ENCODE assay signal across 13 mouse cellular contexts in the genomic region with DNA sequence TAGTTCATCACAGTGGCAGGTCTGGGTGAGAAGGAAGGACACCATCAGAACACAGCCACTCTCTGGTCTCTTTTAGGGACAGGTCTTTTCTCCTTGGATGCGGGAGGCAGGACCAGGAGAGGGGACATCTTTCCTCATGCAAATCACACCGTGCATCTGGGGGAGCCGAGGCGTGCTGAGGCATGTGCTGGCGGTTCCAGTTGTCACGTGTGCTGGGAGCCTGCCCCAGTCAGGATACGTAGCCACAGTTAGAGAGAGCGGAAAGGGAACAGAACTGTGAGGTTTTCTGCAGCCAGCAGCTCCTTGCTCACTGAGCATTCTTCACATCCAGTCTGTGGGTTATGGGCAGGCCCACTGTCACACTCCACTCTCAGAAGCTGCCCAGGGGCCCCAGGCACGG. TPM values are rescaled to one million over a fixed set of nuclear protein-coding genes. Genes with fewer than 3 reads are reported as not detected.
DNase-seq lines count a peak whose midpoint lies in the region; ATAC-seq and TF ChIP-seq lines count a peak whose summit lies in the region.
"Had no signal": no experiment of that assay in that cellular context is flagged by ENCODE, and none has a peak within 500 bp of the region (broad histone marks: within the 10 kb centered on the region; RNA-seq: fewer than 3 reads in every experiment).

No protein-coding gene starts in this region.

- ATAC-seq in forebrain, embryonic 15.5 days (replicated peaks), result no peak

- H3K9ac ChIP-seq in forebrain, embryonic 15.5 days (replicated peaks), result no peak overlapping the region
- H3K9ac ChIP-seq: embryonic facial prominence, embryonic 15.5 days had no signal

- DNase-seq in heart, embryonic 10.5 days (ENCODE audit: low spot score), result no peak
- DNase-seq in heart, adult 18-20 months, result no peak
- no peak for DNase-seq in layer of hippocampus, adult 2 months (ENCODE audit: low spot score in 2 of 2)
- DNase-seq in layer of hippocampus, postnatal 10 days (ENCODE audit: low spot score in 2 of 2), result no peak
- peak; percentile 33 for DNase-seq in Muller cell, postnatal 12 days (ENCODE audit: inconsistent ontology term)
- no peak for DNase-seq in cerebellum, postnatal 14 days
- DNase-seq in liver, result no peak
- DNase-seq: B cell, adult 2 months; kidney, postnatal 14 days had no signal

- H3K4me3 ChIP-seq in heart, embryonic 10.5 days, result no peak overlapping the region
- no peak overlapping the region for H3K4me3 ChIP-seq in layer of hippocampus, adult 2 months
- H3K4me3 ChIP-seq in forebrain, embryonic 15.5 days, result no peak overlapping the region
- H3K4me3 ChIP-seq: embryonic facial prominence, embryonic 15.5 days; myocyte had no signal

- peak overlapping the region; percentile 71 for H3K27ac ChIP-seq in heart, embryonic 10.5 days
- H3K27ac ChIP-seq in layer of hippocampus, adult 2 months, result peak overlapping the region; percentile 47; the same call in 1 of the 2 replicates
- H3K27ac ChIP-seq in forebrain, embryonic 15.5 days (replicated peaks), result peak overlapping the region; percentile 61
- H3K27ac ChIP-seq: embryonic facial prominence, embryonic 15.5 days had no signal

- no peaks in the 10 kb centered on the region for H3K27me3 ChIP-seq in heart, embryonic 10.5 days (ENCODE audit: insufficient read depth, poor library complexity, severe bottlenecking)
- H3K27me3 ChIP-seq in forebrain, embryonic 15.5 days, result no peaks in the 10 kb centered on the region
- H3K27me3 ChIP-seq: embryonic facial prominence, embryonic 15.5 days had no signal

- H3K4me2 ChIP-seq in forebrain, embryonic 15.5 days (replicated peaks), result no peak overlapping the region
- H3K4me2 ChIP-seq: embryonic facial prominence, embryonic 15.5 days; liver, embryonic 11.5 days had no signal

- H3K4me1 ChIP-seq in heart, embryonic 10.5 days, result peaks cover 81% of the 10 kb centered on the region
- H3K4me1 ChIP-seq in forebrain, embryonic 15.5 days, result peaks cover 28% of the 10 kb centered on the region

- peaks cover 7% of the 10 kb centered on the region; the same call in 1 of the 2 replicates for H3K36me3 ChIP-seq in heart, embryonic 10.5 days
- no peaks in the 10 kb centered on the region for H3K36me3 ChIP-seq in forebrain, embryonic 15.5 days
- H3K36me3 ChIP-seq: embryonic facial prominence, embryonic 15.5 days had no signal

- H3K9me3 ChIP-seq in heart, embryonic 10.5 days, result no peaks in the 10 kb centered on the region
- H3K9me3 ChIP-seq in forebrain, embryonic 15.5 days, result no peaks in the 10 kb centered on the region
- H3K9me3 ChIP-seq: embryonic facial prominence, embryonic 15.5 days had no signal

- 83% methylated on average over 9 of the region's 9 CpGs for WGBS in heart, embryonic 10.5 days
- WGBS in forebrain, embryonic 15.5 days, result 88% methylated on average over 9 of the region's 9 CpGs

- TF ChIP-seq CTCF in layer of hippocampus, adult 2 months (conservative IDR thresholded peaks at IDR 0.05), result no peak

RNA-seq across cellular contexts. Expression of gene Rps6ka2, which starts 48.5 kb away (rescaled TPM):
- 50.1 and 70.3 TPM in 2 replicates for polyA plus RNA-seq in heart, embryonic 10.5 days (2016; fragmentation: Nextera tagmentation; extraction: Ambion mirVana)
- 10 to 100 TPM; 38.6 to 49.2 TPM for total RNA-seq in heart, adult 18-20 months (2021)
- total RNA-seq in layer of hippocampus, adult 2 months (2021), result 10 to 100 TPM; 34.4 to 34.6 TPM
- 10 to 100 TPM; 27.0 to 27.4 TPM for total RNA-seq in layer of hippocampus, postnatal 10 days (2021)
- polyA plus RNA-seq in forebrain, embryonic 15.5 days (2015; fragmentation: Nextera tagmentation; extraction: Ambion mirVana), result 23.0 and 25.0 TPM in 2 replicates
